Mouse (Mus musculus): ENCODE results near the gene Garnl3.

Gene Garnl3

GRCm38 (mm10) chr2:33131500-33132092 lies at the start of gene Garnl3:
Gene Garnl3, minus strand, starts transcription at chr2:33131654.
- DNase-seq (ENCODE audit: low spot score in 2 of 2), result peak; percentile 50 to 64

- no peak for DNase-seq (ENCODE audit: low spot score in 2 of 2)
These were observed 48.6 kb upstream of the Garnl3 start for GRCm38 (mm10) chr2:33179930-33180630.

GRCm38 (mm10) chr2:33179171-33179929 lies 47.9 kb upstream of the Garnl3 start:
- no peak for DNase-seq (ENCODE audit: low spot score in 2 of 2)

GRCm38 (mm10) chr2:33178243-33178932 lies 46.9 kb upstream of the Garnl3 start:
- DNase-seq (ENCODE audit: low spot score in 2 of 2), result no peak

- no peak for DNase-seq (ENCODE audit: low spot score in 2 of 2)
These were observed 46.2 kb upstream of the Garnl3 start for GRCm38 (mm10) chr2:33177443-33178242.

GRCm38 (mm10) chr2:33176921-33177320 lies 45.5 kb upstream of the Garnl3 start:
- no peak for DNase-seq (ENCODE audit: low spot score in 2 of 2)

- DNase-seq (ENCODE audit: low spot score in 2 of 2), result no peak
These were observed 45.1 kb upstream of the Garnl3 start for GRCm38 (mm10) chr2:33176516-33176915.

GRCm38 (mm10) chr2:33173686-33174085 lies 42.2 kb upstream of the Garnl3 start:
- DNase-seq (ENCODE audit: low spot score in 2 of 2), result no peak

- no peak for DNase-seq (ENCODE audit: low spot score in 2 of 2)
These were observed 41.7 kb upstream of the Garnl3 start for GRCm38 (mm10) chr2:33173126-33173525.

GRCm38 (mm10) chr2:33170777-33171565 lies 39.5 kb upstream of the Garnl3 start:
- DNase-seq (ENCODE audit: low spot score in 2 of 2), result no peak

- no peak for DNase-seq (ENCODE audit: low spot score in 2 of 2)
These were observed 38.0 kb upstream of the Garnl3 start for GRCm38 (mm10) chr2:33169445-33169844.

GRCm38 (mm10) chr2:33167060-33167459 lies 35.6 kb upstream of the Garnl3 start:
- no peak for DNase-seq (ENCODE audit: low spot score in 2 of 2)

- DNase-seq (ENCODE audit: low spot score in 2 of 2), result no peak
These were observed 34.4 kb upstream of the Garnl3 start for GRCm38 (mm10) chr2:33165710-33166374.

GRCm38 (mm10) chr2:33165229-33165628 lies 33.8 kb upstream of the Garnl3 start:
- DNase-seq (ENCODE audit: low spot score in 2 of 2), result no peak

GRCm38 (mm10) chr2:33164646-33165045 lies 33.2 kb upstream of the Garnl3 start:
- no peak for DNase-seq (ENCODE audit: low spot score in 2 of 2)

GRCm38 (mm10) chr2:33162126-33162525 lies 30.7 kb upstream of the Garnl3 start:
- no peak for DNase-seq (ENCODE audit: low spot score in 2 of 2)

GRCm38 (mm10) chr2:33160326-33160973 lies 29.0 kb upstream of the Garnl3 start:
- no peak for DNase-seq (ENCODE audit: low spot score in 2 of 2)

GRCm38 (mm10) chr2:33159593-33159992 lies 28.1 kb upstream of the Garnl3 start:
- no peak for DNase-seq (ENCODE audit: low spot score in 2 of 2)

- DNase-seq (ENCODE audit: low spot score in 2 of 2), result no peak
These were observed 27.4 kb upstream of the Garnl3 start for GRCm38 (mm10) chr2:33158895-33159294.

Data from right cerebral cortex, postnatal 36 days (tissue).